Mouse (Mus musculus) heart, adult 10 weeks (tissue): ENCODE data around the gene Rnf224. TPM values are rescaled to one million over a fixed set of nuclear protein-coding genes. Genes with fewer than 3 reads are reported as not detected.

ENCODE experiments used
- polyA plus RNA-seq: library from polyadenylated mRNA; stranded (reverse); fragments of 350-450 nt; fragmentation: Illumina TruSeq; extraction: RNeasy Lipid Tissue Mini Kit (QIAGEN cat#74804); gene quantifications from one replicate; pipeline ENCODE4 v1.2.3, GENCODE M21; 2014; ENCODE audit warnings: low read depth, low replicate concordance

The Rnf224 gene
- polyA plus RNA-seq, result not detected

GRCm38 (mm10) chr2:25236614-25237013, at the start of gene Rnf224:
Gene Rnf224, minus strand, starts transcription at chr2:25236787.

GRCm38 (mm10) chr2:25271827-25272511, 35.4 kb upstream of the Rnf224 start, which contains the start of the genes Ssna1 and Anapc2:
Gene Ssna1, minus strand, starts transcription at chr2:25272438.
Gene Anapc2, plus strand, starts transcription at chr2:25272478.

GRCm38 (mm10) chr2:25262291-25262767, 25.7 kb upstream of the Rnf224 start, which contains the start of gene Tprn:
Gene Tprn, plus strand, starts transcription at chr2:25262618.

GRCm38 (mm10) chr2:25255284-25255779, 18.7 kb upstream of the Rnf224 start, which contains the start of gene Tmem203:
Gene Tmem203, plus strand, starts transcription at chr2:25255439.

GRCm38 (mm10) chr2:25246183-25247072, 9.8 kb upstream of the Rnf224 start, which contains the start of gene AL732309.1:
Gene AL732309.1, minus strand, starts transcription at chr2:25246863.

GRCm38 (mm10) chr2:25242101-25242506, 5.5 kb upstream of the Rnf224 start, which contains the start of the genes Rnf208 and Cysrt1:
Gene Rnf208, plus strand, starts transcription at chr2:25242255.
Gene Cysrt1, minus strand, starts transcription at chr2:25242452.

GRCm38 (mm10) chr2:25234050-25234449, 2.5 kb downstream of the Rnf224 start, which contains the start of gene Slc34a3:
Gene Slc34a3, minus strand, starts transcription at chr2:25234364.

GRCm38 (mm10) chr2:25224492-25224765, 12.2 kb downstream of the Rnf224 start, which contains the start of gene Tubb4b:
Gene Tubb4b, minus strand, starts transcription at chr2:25224702.

GRCm38 (mm10) chr2:25218445-25218844, 18.1 kb downstream of the Rnf224 start, which contains the start of gene Fam166a:
Gene Fam166a, plus strand, starts transcription at chr2:25218745.

GRCm38 (mm10) chr2:25214444-25214843, 22.1 kb downstream of the Rnf224 start, which contains the start of gene Stpg3:
Gene Stpg3, minus strand, starts transcription at chr2:25214637.

GRCm38 (mm10) chr2:25211121-25211670, 25.4 kb downstream of the Rnf224 start, which contains the start of gene Nelfb:
Gene Nelfb, minus strand, starts transcription at chr2:25211489.

GRCm38 (mm10) chr2:25196172-25196954, 40.2 kb downstream of the Rnf224 start, which contains the start of gene Tor4a:
Gene Tor4a, minus strand, starts transcription at chr2:25196886.

Other genes with a start within 250 kb of the Rnf224 start
- gene Nsmf, start 182.4 kb downstream of the Rnf224 start, polyA plus RNA-seq, result 27.4 TPM
- gene Entpd8, start 156.5 kb downstream of the Rnf224 start, polyA plus RNA-seq, result not detected
- gene Noxa1, start 141.6 kb downstream of the Rnf224 start, polyA plus RNA-seq, result not detected
- 9.5 TPM for gene Nrarp, start 56.0 kb downstream of the Rnf224 start, polyA plus RNA-seq
- 4.8 TPM for gene Tor4a, start 39.9 kb downstream of the Rnf224 start, polyA plus RNA-seq
- gene Nelfb, start 25.3 kb downstream of the Rnf224 start, polyA plus RNA-seq, result 34.5 TPM
- gene Stpg3, start 22.1 kb downstream of the Rnf224 start, polyA plus RNA-seq, result not detected
- gene Fam166a, start 18.0 kb downstream of the Rnf224 start, polyA plus RNA-seq, result not detected
- 275 TPM for gene Tubb4b, start 12.1 kb downstream of the Rnf224 start, polyA plus RNA-seq
- not detected for gene Slc34a3, start 2.4 kb downstream of the Rnf224 start, polyA plus RNA-seq
- not detected for gene Rnf208, start 5.5 kb upstream of the Rnf224 start, polyA plus RNA-seq
- gene Cysrt1, start 5.7 kb upstream of the Rnf224 start, polyA plus RNA-seq, result not detected
- gene AL732309.1, start 10.1 kb upstream of the Rnf224 start, polyA plus RNA-seq, result 6.4 TPM
- 9.8 TPM for gene Tmem203, start 18.7 kb upstream of the Rnf224 start, polyA plus RNA-seq
- 3.3 TPM for gene Tprn, start 25.8 kb upstream of the Rnf224 start, polyA plus RNA-seq
- gene Ssna1, start 35.7 kb upstream of the Rnf224 start, polyA plus RNA-seq, result 49.1 TPM
- 42.7 TPM for gene Anapc2, start 35.7 kb upstream of the Rnf224 start, polyA plus RNA-seq
- gene Tmem210, start 51.4 kb upstream of the Rnf224 start, polyA plus RNA-seq, result not detected
- not detected for gene Lrrc26, start 53.1 kb upstream of the Rnf224 start, polyA plus RNA-seq
- gene Grin1, start 82.4 kb upstream of the Rnf224 start, polyA plus RNA-seq, result not detected
- gene Man1b1, start 95.6 kb upstream of the Rnf224 start, polyA plus RNA-seq, result 21.4 TPM
- 6.7 TPM for gene Dpp7, start 119.6 kb upstream of the Rnf224 start, polyA plus RNA-seq
- gene Uap1l1, start 128.9 kb upstream of the Rnf224 start, polyA plus RNA-seq, result 8.8 TPM
- not detected for gene Sapcd2, start 135.5 kb upstream of the Rnf224 start, polyA plus RNA-seq
- 16.2 TPM for gene Entpd2, start 159.1 kb upstream of the Rnf224 start, polyA plus RNA-seq
- 36.7 TPM for gene Npdc1, start 162.6 kb upstream of the Rnf224 start, polyA plus RNA-seq
- not detected for gene Fut7, start 186.5 kb upstream of the Rnf224 start, polyA plus RNA-seq
- 33.3 TPM for gene Abca2, start 191.9 kb upstream of the Rnf224 start, polyA plus RNA-seq
- 1.3 TPM for gene Clic3, start 220.1 kb upstream of the Rnf224 start, polyA plus RNA-seq
- gene Paxx, start 224.3 kb upstream of the Rnf224 start, polyA plus RNA-seq, result 27.9 TPM
- 1,706 TPM for gene Ptgds, start 233.3 kb upstream of the Rnf224 start, polyA plus RNA-seq